Mouse (Mus musculus) C2C12 (cell line): Measurements from ENCODE around the gene Oaf. TPM values are rescaled to one million over a fixed set of nuclear protein-coding genes. Genes with fewer than 3 reads are reported as not detected.

Source experiments
- H3K27me3 ChIP-seq: one replicate; pipeline ENCODE4 v1.6.1; 2011; ENCODE audit not compliant: control insufficient read depth, insufficient read depth, insufficient read length
- H3K36me3 ChIP-seq: one replicate; pipeline ENCODE4 v1.6.1; 2011; ENCODE audit not compliant: control insufficient read depth, insufficient read depth
- H3K4me3 ChIP-seq: one replicate; pipeline ENCODE4 v1.5.1; 2011; ENCODE audit warnings: mild to moderate bottlenecking, control low read depth; ENCODE audit not compliant: poor library complexity, insufficient read depth, severe bottlenecking
- H3K79me2 ChIP-seq: one replicate; pipeline ENCODE4 v1.6.1; 2011; ENCODE audit not compliant: control insufficient read depth, insufficient read depth
- H3K79me3 ChIP-seq: one replicate; pipeline ENCODE4 v1.6.1; 2011; ENCODE audit warnings: low read depth, control low read depth
- H3ac ChIP-seq: one replicate; pipeline ENCODE3; 2011; ENCODE audit warnings: low read depth; ENCODE audit not compliant: control insufficient read depth, insufficient read length
- CEBPB ChIP-seq: IDR thresholded peaks from one replicate; pipeline ENCODE4 v1.6.1; 2011; ENCODE audit warnings: low read depth, mild to moderate bottlenecking, control low read depth, moderate library complexity
- CTCF ChIP-seq: IDR thresholded peaks from one replicate; pipeline ENCODE4 v1.5.1; 2011; ENCODE audit not compliant: control insufficient read depth, insufficient read depth, insufficient read length
- FOSL1 ChIP-seq: IDR thresholded peaks from one replicate; pipeline ENCODE4 v1.8.0; 2011; ENCODE audit warnings: mild to moderate bottlenecking, low read length; ENCODE audit not compliant: poor library complexity, insufficient read depth, severe bottlenecking
- MAX ChIP-seq: IDR thresholded peaks from one replicate; pipeline ENCODE4 v1.6.1; 2011; ENCODE audit warnings: mild to moderate bottlenecking, control low read depth
- MYOD1 ChIP-seq: IDR thresholded peaks from one replicate; pipeline ENCODE4 v1.6.1; 2011; ENCODE audit warnings: low read depth; ENCODE audit not compliant: control insufficient read depth, insufficient read length
- MYOG ChIP-seq: IDR thresholded peaks from one replicate; pipeline ENCODE4 v1.6.1; 2011; ENCODE audit not compliant: control insufficient read depth, insufficient read length; ENCODE audit errors: extremely low read depth
- USF1 ChIP-seq: IDR thresholded peaks from one replicate; pipeline ENCODE4 v1.6.1; 2011; ENCODE audit warnings: low read depth, mild to moderate bottlenecking, control low read depth, moderate library complexity
- polyA plus RNA-seq: library from polyadenylated mRNA; unstranded; fragments of >200 nt; fragmentation: generic; extraction: Trizol; gene quantifications from one replicate; pipeline ENCODE4 v1.2.1, GENCODE M21; 2012; ENCODE audit warnings: missing spikeins

The Oaf gene
- polyA plus RNA-seq, 1 experiment = 86.9 TPM

GRCm38 (mm10) chr9:43191561-43191960 lies 48.1 kb downstream of the Oaf start:
- Histone ChIP-seq H3K4me3 (no peak overlapping the region), H3K79me3 (no peaks in the 10 kb centered on the region), H3K36me3 (no peaks in the 10 kb centered on the region), H3K79me2 (no peaks in the 10 kb centered on the region), H3ac (no peak overlapping the region), H3K27me3 (peaks cover 31% of the 10 kb centered on the region)
- TF ChIP-seq MYOG = no peak
- TF ChIP-seq CTCF = no peak
- TF ChIP-seq FOSL1 = no peak
- no peak for TF ChIP-seq USF1

GRCm38 (mm10) chr9:43189021-43189356 lies 50.7 kb downstream of the Oaf start:
- no peak for TF ChIP-seq FOSL1
- no peak for TF ChIP-seq MYOD1
- no peak for TF ChIP-seq CTCF
- TF ChIP-seq MYOG = no peak
- no peak overlapping the region for H3K4me3 ChIP-seq
- H3K27me3 ChIP-seq = peaks cover 42% of the 10 kb centered on the region
- H3ac ChIP-seq = no peak overlapping the region
- H3K79me3 ChIP-seq = no peaks in the 10 kb centered on the region
- H3K36me3 ChIP-seq = no peaks in the 10 kb centered on the region
- no peaks in the 10 kb centered on the region for H3K79me2 ChIP-seq

GRCm38 (mm10) chr9:43188309-43189020 lies 51.2 kb downstream of the Oaf start:
- Histone ChIP-seq H3K79me3 (no peaks in the 10 kb centered on the region), H3K36me3 (no peaks in the 10 kb centered on the region), H3ac (no peak overlapping the region), H3K27me3 (peaks cover 45% of the 10 kb centered on the region), H3K4me3 (no peak overlapping the region), H3K79me2 (no peaks in the 10 kb centered on the region)
- TF ChIP-seq CTCF (no peak), MAX (no peak), FOSL1 (no peak)

- Histone ChIP-seq H3K4me3 (no peak overlapping the region), H3K36me3 (no peaks in the 10 kb centered on the region), H3K27me3 (peaks cover 52% of the 10 kb centered on the region), H3K79me3 (no peaks in the 10 kb centered on the region), H3ac (no peak overlapping the region), H3K79me2 (no peaks in the 10 kb centered on the region)
- TF ChIP-seq FOSL1 (no peak), MAX (no peak), MYOD1 (no peak)
These were observed 60.1 kb downstream of the Oaf start for GRCm38 (mm10) chr9:43179614-43180013.

GRCm38 (mm10) chr9:43178172-43178571 lies 61.5 kb downstream of the Oaf start:
- H3K79me3 ChIP-seq = no peaks in the 10 kb centered on the region
- H3K27me3 ChIP-seq = peaks cover 54% of the 10 kb centered on the region
- no peaks in the 10 kb centered on the region for H3K36me3 ChIP-seq
- TF ChIP-seq CEBPB (no peak), MYOG (no peak), MAX (no peak), FOSL1 (no peak), CTCF (no peak), MYOD1 (no peak)
- no peak overlapping the region for H3K4me3 ChIP-seq
- no peaks in the 10 kb centered on the region for H3K79me2 ChIP-seq
- H3ac ChIP-seq = no peak overlapping the region

Other genes starting within 250 kb of the Oaf start
- gene Arhgef12, start 132.7 kb downstream of the Oaf start, polyA plus RNA-seq = 13.8 TPM
- 0.12 TPM for gene Tmem136, start 123.3 kb downstream of the Oaf start, polyA plus RNA-seq
- gene Pou2f3, start 29.5 kb downstream of the Oaf start, polyA plus RNA-seq = not detected
- gene Trim29, start 70.9 kb upstream of the Oaf start, polyA plus RNA-seq = 0.02 TPM